17 mouse cellular contexts compared by ENCODE assay signal in genomic region chr13:108654026-108654723, GRCm38 (mm10).
"Had no signal": no experiment of that assay in that cellular context is flagged by ENCODE, and none has a peak within 500 bp of the region (broad histone marks: within the 10 kb centered on the region; RNA-seq: fewer than 3 reads in every experiment).

No protein-coding gene starts in this region.

- H3K4me1 ChIP-seq: kidney, embryonic 15.5 days; limb, embryonic 13.5 days; liver, embryonic 15.5 days; megakaryocyte, embryonic 14.5 days; midbrain, embryonic 15.5 days; neural tube, embryonic 12.5 days had no signal

- H3K27me3 ChIP-seq: kidney, embryonic 15.5 days; limb, embryonic 13.5 days; liver, embryonic 15.5 days; midbrain, embryonic 15.5 days; neural tube, embryonic 12.5 days had no signal

- H3K27ac ChIP-seq: kidney, embryonic 15.5 days; limb, embryonic 13.5 days; liver, embryonic 15.5 days; macrophage; midbrain, embryonic 15.5 days; neural tube, embryonic 12.5 days had no signal

- H3K4me2 ChIP-seq: kidney, embryonic 15.5 days; limb, embryonic 13.5 days; liver, embryonic 15.5 days; midbrain, embryonic 11.5 days; midbrain, embryonic 15.5 days; neural tube, embryonic 12.5 days had no signal

- DNase-seq: kidney, adult 2 months; kidney, postnatal 14 days; left cerebral cortex, postnatal 4 days; retina, postnatal 1 day; right cerebral cortex, postnatal 4 days; spleen, adult 18-20 months; thymus, adult 18-20 months; thymus, postnatal 14 days had no signal

- H3K9ac ChIP-seq: kidney, embryonic 15.5 days; limb, embryonic 13.5 days; liver, embryonic 15.5 days; midbrain, embryonic 15.5 days; neural tube, embryonic 12.5 days had no signal

- H3K4me3 ChIP-seq: kidney, embryonic 15.5 days; limb, embryonic 13.5 days; liver, embryonic 15.5 days; megakaryocyte, embryonic 14.5 days; midbrain, embryonic 15.5 days; neural tube, embryonic 12.5 days had no signal

- ATAC-seq: intestine, embryonic 16.5 days; midbrain, embryonic 15.5 days had no signal

- H3K9me3 ChIP-seq: kidney, embryonic 15.5 days; limb, embryonic 13.5 days; liver, embryonic 15.5 days; megakaryocyte, embryonic 14.5 days; midbrain, embryonic 15.5 days; neural tube, embryonic 12.5 days had no signal

- H3K36me3 ChIP-seq: kidney, embryonic 15.5 days; limb, embryonic 13.5 days; liver, embryonic 15.5 days; midbrain, embryonic 15.5 days; neural tube, embryonic 12.5 days had no signal
